Mouse (Mus musculus) urinary bladder, postnatal 14 days (tissue): ENCODE measurements around the gene Pnlip.
A peak's percentile ranks its signal among the peaks of the same experiment; 100 is the strongest.

Experiments
- DNase-seq: peaks from one replicate; pipeline ENCODE4 v3.0.0; 2021; ENCODE audit warnings: low spot score

Pnlip gene

GRCm38 (mm10) chr19:58652198-58652597, at the start of gene Pnlip:
Gene Pnlip, plus strand, starts transcription at chr19:58652498.
- DNase-seq = no peak

- DNase-seq = peak; percentile 14
Measured at GRCm38 (mm10) chr19:58609716-58610115, 42.6 kb upstream of the Pnlip start.

GRCm38 (mm10) chr19:58612745-58613144, 39.6 kb upstream of the Pnlip start:
- no peak for DNase-seq

- DNase-seq = peak; percentile 16
Measured at GRCm38 (mm10) chr19:58616606-58617005, 35.7 kb upstream of the Pnlip start.

- no peak for DNase-seq
Measured at GRCm38 (mm10) chr19:58620661-58621060, 31.6 kb upstream of the Pnlip start.

GRCm38 (mm10) chr19:58621646-58622045, 30.7 kb upstream of the Pnlip start:
- DNase-seq = no peak

GRCm38 (mm10) chr19:58624799-58625198, 27.5 kb upstream of the Pnlip start:
- DNase-seq = no peak

- DNase-seq = no peak
Measured at GRCm38 (mm10) chr19:58625254-58625947, 26.9 kb upstream of the Pnlip start.

GRCm38 (mm10) chr19:58627406-58628337, 24.6 kb upstream of the Pnlip start:
- no peak for DNase-seq

GRCm38 (mm10) chr19:58629351-58629773, 22.9 kb upstream of the Pnlip start:
- DNase-seq = no peak

GRCm38 (mm10) chr19:58650036-58650435, 2.3 kb upstream of the Pnlip start:
- no peak for DNase-seq

GRCm38 (mm10) chr19:58662098-58662497, 9.8 kb downstream of the Pnlip start:
- no peak for DNase-seq

GRCm38 (mm10) chr19:58663317-58663716, 11.0 kb downstream of the Pnlip start:
- no peak for DNase-seq

- no peak for DNase-seq
Measured at GRCm38 (mm10) chr19:58664901-58665300, 12.6 kb downstream of the Pnlip start.

GRCm38 (mm10) chr19:58674644-58675043, 22.3 kb downstream of the Pnlip start:
- no peak for DNase-seq

- no peak for DNase-seq
Measured at GRCm38 (mm10) chr19:58677117-58677516, 24.8 kb downstream of the Pnlip start.

- DNase-seq = no peak
Measured at GRCm38 (mm10) chr19:58688933-58689332, 36.6 kb downstream of the Pnlip start.

- DNase-seq = no peak
Measured at GRCm38 (mm10) chr19:58695314-58695713, 43.0 kb downstream of the Pnlip start.

- no peak for DNase-seq
Measured at GRCm38 (mm10) chr19:58696235-58696634, 43.9 kb downstream of the Pnlip start.

GRCm38 (mm10) chr19:58704556-58704955, 52.3 kb downstream of the Pnlip start:
- no peak for DNase-seq

GRCm38 (mm10) chr19:58708611-58709010, 56.3 kb downstream of the Pnlip start:
- no peak for DNase-seq

- no peak for DNase-seq
Measured at GRCm38 (mm10) chr19:58717925-58718324, 65.6 kb downstream of the Pnlip start.

- DNase-seq = no peak
Measured at GRCm38 (mm10) chr19:58720439-58720838, 68.1 kb downstream of the Pnlip start.
